Mouse (Mus musculus): Measurements from ENCODE around the gene Tfdp1. TPM values are rescaled to one million over a fixed set of nuclear protein-coding genes. Genes with fewer than 3 reads are reported as not detected.
A peak's percentile ranks its signal among the peaks of the same experiment; 100 is the strongest.
"Not testable (repeated sequence)": the region's sequence is repeated elsewhere in the genome, so short reads cannot be mapped to it uniquely, and the experiment has no call there.

The Tfdp1 gene
- total RNA-seq (2021) = 10 to 100 TPM; 82.6 to 88.1 TPM

GRCm38 (mm10) chr8:13338255-13338860 is at the start of gene Tfdp1:
Gene Tfdp1 (plus strand): TSS chr8:13338751.
- intact Hi-C loops (cut with DNase I) = no loop called here
- peak; percentile 88 for DNase-seq

DNA sequence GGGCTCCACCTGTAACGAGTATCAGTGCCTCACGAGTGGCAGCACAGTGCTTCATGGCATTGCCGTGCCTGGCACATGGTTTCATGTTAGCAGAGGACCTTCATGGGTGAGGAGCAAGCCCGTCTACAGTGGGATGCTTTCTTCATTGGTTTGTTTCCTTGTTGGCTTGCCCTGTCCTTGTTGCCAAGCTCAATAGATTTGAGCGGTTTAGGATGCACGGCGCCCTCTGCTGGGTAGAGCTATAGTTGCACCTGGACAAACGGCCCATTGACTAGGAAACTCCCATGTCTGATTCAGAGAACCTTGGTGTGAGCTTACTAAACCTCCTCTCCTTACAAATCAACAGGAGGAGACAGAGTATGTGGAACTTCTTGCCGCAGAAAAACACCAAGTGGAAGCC is 46.2 kb upstream of the Tfdp1 start:
- peak; percentile 76 for DNase-seq
- intact Hi-C loops (cut with DNase I) = no loop called here

DNA sequence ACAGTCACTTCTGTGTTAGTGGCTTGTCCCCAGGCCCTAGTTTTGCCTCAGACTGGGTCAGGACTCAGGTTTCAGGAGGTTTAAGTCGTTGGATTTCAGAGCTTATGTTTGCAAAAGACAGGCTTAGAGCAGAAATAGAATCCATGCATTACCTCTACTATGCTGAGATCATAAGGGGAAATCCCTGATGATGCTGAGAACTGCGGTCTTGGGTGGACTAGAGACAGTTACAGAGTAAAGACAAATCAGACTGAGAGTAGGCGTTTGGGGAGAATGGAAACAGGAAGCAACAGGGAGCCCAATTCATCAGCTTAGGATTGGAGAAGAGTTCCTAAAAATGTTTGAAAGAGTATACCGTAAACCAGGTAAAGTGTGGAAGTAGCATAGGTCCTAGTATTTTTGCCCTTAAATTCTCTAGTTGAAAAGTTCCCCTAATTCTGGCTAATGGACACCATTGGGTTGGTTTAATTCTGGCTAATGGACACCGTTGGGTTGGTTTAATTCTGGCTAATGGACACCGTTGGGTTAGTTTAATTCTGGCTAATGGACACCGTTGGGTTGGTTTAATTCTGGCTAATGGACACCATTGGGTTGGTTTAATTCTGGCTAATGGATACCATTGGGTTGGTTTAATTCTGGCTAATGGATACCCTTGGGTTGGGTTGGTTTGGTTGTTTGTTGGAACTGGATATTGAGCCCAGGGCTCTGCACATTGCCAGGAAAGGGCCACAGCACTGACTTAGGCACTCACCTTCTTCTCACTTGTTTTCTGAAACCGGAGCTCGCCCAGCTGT is 44.7 kb upstream of the Tfdp1 start:
- no peak for DNase-seq
- intact Hi-C loops (cut with DNase I) = no loop called here

GRCm38 (mm10) chr8:13299571-13299970 is 39.0 kb upstream of the Tfdp1 start:
- DNase-seq = no peak
- intact Hi-C loops (cut with DNase I) = no loop called here

- intact Hi-C loops (cut with DNase I) = no loop called here
- DNase-seq = no peak
These were observed 37.5 kb upstream of the Tfdp1 start for GRCm38 (mm10) chr8:13301036-13301435.

DNA sequence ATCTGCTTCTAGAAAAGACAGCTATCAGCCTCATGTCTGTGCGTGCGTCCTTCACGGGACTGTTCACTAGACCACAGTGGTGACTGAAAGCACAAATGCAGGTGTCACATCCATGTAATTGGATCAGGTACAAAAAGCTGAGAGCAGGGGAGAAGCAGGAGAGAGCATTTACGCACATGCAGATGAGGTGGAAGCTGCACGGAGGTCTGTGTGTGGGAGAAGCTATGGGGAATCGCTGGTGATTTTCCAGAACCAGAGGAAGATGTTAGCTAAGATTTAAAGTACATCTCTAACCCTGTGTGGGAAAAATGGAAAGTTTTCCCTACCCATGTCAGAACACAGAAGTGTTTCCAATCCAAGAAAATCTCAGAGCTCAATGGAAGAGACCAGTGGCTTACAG is 33.1 kb upstream of the Tfdp1 start:
- DNase-seq = no peak
- intact Hi-C loops (cut with DNase I) = no loop called here

- no peak for DNase-seq
- intact Hi-C loops (cut with DNase I) = no loop called here
These were observed 32.7 kb upstream of the Tfdp1 start for GRCm38 (mm10) chr8:13305884-13306283.

- intact Hi-C loops (cut with DNase I) = no loop called here
- no peak for DNase-seq
These were observed 32.1 kb upstream of the Tfdp1 start for GRCm38 (mm10) chr8:13306309-13306909.

DNA sequence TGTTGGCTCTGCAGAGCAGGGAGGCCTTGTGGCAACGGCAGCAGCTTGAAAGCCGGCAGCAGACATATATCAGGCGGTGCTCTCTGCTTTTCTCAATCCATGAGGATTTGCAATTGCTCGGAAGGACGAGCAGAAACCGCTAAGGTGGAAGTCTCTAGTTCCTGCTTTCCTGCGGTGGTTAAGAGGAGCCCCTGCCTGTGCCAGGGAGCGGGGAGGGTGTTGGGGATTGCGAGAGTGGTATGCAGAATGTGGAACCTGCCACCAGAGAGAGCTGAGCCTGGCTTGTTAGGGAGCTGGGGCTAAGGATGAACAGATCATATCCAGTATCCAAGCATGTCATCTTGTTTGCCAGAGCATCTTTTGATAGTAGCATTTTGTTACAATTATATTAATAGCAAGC is 31.6 kb upstream of the Tfdp1 start:
- intact Hi-C loops (cut with DNase I) = no loop called here

GRCm38 (mm10) chr8:13314922-13315321 is 23.6 kb upstream of the Tfdp1 start:
- intact Hi-C loops (cut with DNase I) = no loop called here

More for the DNA sequence above, 31.6 kb upstream of the Tfdp1 start:
- no peak for DNase-seq

GRCm38 (mm10) chr8:13316671-13317070 is 21.9 kb upstream of the Tfdp1 start:
- intact Hi-C loops (cut with DNase I) = no loop called here
- DNase-seq = no peak

More at GRCm38 (mm10) chr8:13314922-13315321, 23.6 kb upstream of the Tfdp1 start:
- no peak for DNase-seq

- intact Hi-C loops (cut with DNase I) = no loop called here
- DNase-seq = peak; percentile 21
These were observed 12.0 kb upstream of the Tfdp1 start for GRCm38 (mm10) chr8:13326598-13326997.

DNA sequence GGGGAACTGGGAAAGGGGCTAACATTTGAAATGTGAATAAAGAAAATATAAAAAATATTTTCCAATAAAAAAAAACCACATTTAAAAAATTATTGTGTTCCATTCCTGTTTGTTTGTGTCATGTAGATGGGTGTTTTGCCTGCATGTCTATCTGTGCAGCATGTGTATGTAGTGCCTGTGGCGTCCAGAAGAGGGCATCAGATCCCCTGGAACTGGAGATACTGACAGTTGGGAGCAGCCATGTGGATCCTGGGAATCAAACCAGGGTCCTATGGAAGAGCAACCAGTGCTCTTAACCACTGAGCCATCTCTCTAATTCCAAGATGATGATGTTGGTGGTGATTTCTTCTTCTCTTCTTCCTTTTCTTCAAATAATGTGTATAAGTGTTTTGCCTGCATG is 3.9 kb upstream of the Tfdp1 start:
- DNase-seq = no peak
- intact Hi-C loops (cut with DNase I) = no loop called here

- not testable (repeated sequence) for DNase-seq
These were observed 1.3 kb upstream of the Tfdp1 start for GRCm38 (mm10) chr8:13337245-13337644.

GRCm38 (mm10) chr8:13337678-13338077 is 873 bp upstream of the Tfdp1 start:
- intact Hi-C loops (cut with DNase I) = no loop called here
- DNase-seq = no peak

More at GRCm38 (mm10) chr8:13337245-13337644, 1.3 kb upstream of the Tfdp1 start:
- intact Hi-C loops (cut with DNase I) = not testable (repeated sequence)

GRCm38 (mm10) chr8:13338901-13339645 is 522 bp downstream of the Tfdp1 start:
- intact Hi-C loops (cut with DNase I) = no loop called here
- DNase-seq = peak; percentile 45

- intact Hi-C loops (cut with DNase I) = no loop called here
- no peak for DNase-seq
These were observed 1.1 kb downstream of the Tfdp1 start for GRCm38 (mm10) chr8:13339646-13339990.

GRCm38 (mm10) chr8:13340650-13341049 is 2.1 kb downstream of the Tfdp1 start:
- no peak for DNase-seq
- intact Hi-C loops (cut with DNase I) = no loop called here

- intact Hi-C loops (cut with DNase I) = no loop called here
- DNase-seq = no peak
These were observed 3.8 kb downstream of the Tfdp1 start for GRCm38 (mm10) chr8:13342340-13342739.

GRCm38 (mm10) chr8:13343134-13343533 is 4.6 kb downstream of the Tfdp1 start:
- DNase-seq = no peak
- intact Hi-C loops (cut with DNase I) = no loop called here

DNA sequence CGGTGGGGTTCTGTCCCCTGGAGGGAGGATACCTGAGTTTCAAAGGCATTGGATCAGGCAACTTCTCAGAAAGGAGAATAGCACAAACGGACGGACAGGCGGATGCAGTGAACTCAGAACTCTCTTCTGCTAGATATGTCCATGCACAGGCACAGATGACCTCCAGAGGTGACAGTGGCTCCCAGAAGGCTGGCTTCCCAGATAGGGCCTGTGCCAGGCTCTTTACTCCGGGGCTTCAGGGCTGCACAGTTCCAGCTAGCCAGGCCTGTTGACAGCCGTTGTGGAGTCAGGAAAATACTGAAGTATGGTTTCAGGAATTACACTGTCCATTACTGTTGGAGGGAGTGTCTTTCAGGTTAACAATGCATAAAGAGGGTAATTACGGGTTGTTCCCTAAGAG is 11.5 kb downstream of the Tfdp1 start:
- intact Hi-C loops (cut with DNase I) = no loop called here
- no peak for DNase-seq
